Mouse (Mus musculus): ENCODE data around the gene Itm2b. TPM values are rescaled to one million over a fixed set of nuclear protein-coding genes. Genes with fewer than 3 reads are reported as not detected.

Itm2b gene
- polyA plus RNA-seq, 1 experiment from 2014 or later = 659 TPM

- Histone ChIP-seq H3K27me3 (no peaks in the 10 kb centered on the region), H3K27ac (no peak overlapping the region), H3K4me3 (no peak overlapping the region), H3K9me3 (no peaks in the 10 kb centered on the region), H3K4me2 (no peak overlapping the region), H3K9ac (no peak overlapping the region), H3K4me1 (peaks cover 16% of the 10 kb centered on the region), H3K36me3 (no peaks in the 10 kb centered on the region)
- ATAC-seq (ENCODE audit: insufficient number of reproducible peaks, insufficient read depth, low FRiP score, low TSS enrichment, low read depth) = no peak
- 60% methylated on average over 1 of the region's 1 CpGs for WGBS
Measured at GRCm38 (mm10) chr14:73391457-73391856, 6.4 kb upstream of the Itm2b start.

GRCm38 (mm10) chr14:73390196-73390595, 5.1 kb upstream of the Itm2b start:
- peaks cover 16% of the 10 kb centered on the region for H3K4me1 ChIP-seq
- no peak overlapping the region for H3K4me3 ChIP-seq
- WGBS = 93% methylated on average over 2 of the region's 2 CpGs
- H3K27ac ChIP-seq = no peak overlapping the region
- H3K9ac ChIP-seq = no peak overlapping the region
- H3K36me3 ChIP-seq = no peaks in the 10 kb centered on the region
- ATAC-seq (ENCODE audit: insufficient number of reproducible peaks, insufficient read depth, low FRiP score, low TSS enrichment, low read depth) = no peak
- no peaks in the 10 kb centered on the region for H3K27me3 ChIP-seq
- H3K9me3 ChIP-seq = no peaks in the 10 kb centered on the region
- no peak overlapping the region for H3K4me2 ChIP-seq

GRCm38 (mm10) chr14:73389059-73389458, 4.0 kb upstream of the Itm2b start:
- Histone ChIP-seq H3K4me2 (no peak overlapping the region), H3K27ac (peak overlapping the region; percentile 68), H3K36me3 (no peaks in the 10 kb centered on the region), H3K9me3 (no peaks in the 10 kb centered on the region), H3K4me1 (peaks cover 16% of the 10 kb centered on the region), H3K27me3 (no peaks in the 10 kb centered on the region), H3K9ac (no peak overlapping the region), H3K4me3 (no peak overlapping the region)
- no peak for ATAC-seq (ENCODE audit: insufficient number of reproducible peaks, insufficient read depth, low FRiP score, low TSS enrichment, low read depth)
- 67% methylated on average over 7 of the region's 7 CpGs for WGBS

- no peaks in the 10 kb centered on the region for H3K27me3 ChIP-seq
- H3K9me3 ChIP-seq = no peaks in the 10 kb centered on the region
- peaks cover 18% of the 10 kb centered on the region for H3K4me1 ChIP-seq
- ATAC-seq (ENCODE audit: insufficient number of reproducible peaks, insufficient read depth, low FRiP score, low TSS enrichment, low read depth) = no peak
- no peak overlapping the region for H3K4me3 ChIP-seq
- 48% methylated on average over 7 of the region's 7 CpGs for WGBS
- H3K27ac ChIP-seq = peak overlapping the region; percentile 68
- 0 out of 2 replicates have a peak overlapping the region, but pooled peaks have one; percentile 9 for H3K4me2 ChIP-seq
- H3K36me3 ChIP-seq = no peaks in the 10 kb centered on the region
- H3K9ac ChIP-seq = no peak overlapping the region
Measured at GRCm38 (mm10) chr14:73388546-73388945, 3.5 kb upstream of the Itm2b start.

- 0 out of 2 replicates have a peak, but pooled peaks cover 4% of the 10 kb centered on the region for H3K36me3 ChIP-seq
- H3K27ac ChIP-seq = no peak overlapping the region
- WGBS = 81% methylated on average over 5 of the region's 5 CpGs
- no peaks in the 10 kb centered on the region for H3K9me3 ChIP-seq
- H3K27me3 ChIP-seq = no peaks in the 10 kb centered on the region
- H3K4me3 ChIP-seq = no peak overlapping the region
- H3K4me1 ChIP-seq = peaks cover 35% of the 10 kb centered on the region
- ATAC-seq (ENCODE audit: insufficient number of reproducible peaks, insufficient read depth, low FRiP score, low TSS enrichment, low read depth) = no peak
- no peak overlapping the region for H3K9ac ChIP-seq
- H3K4me2 ChIP-seq = no peak overlapping the region
Measured at GRCm38 (mm10) chr14:73386493-73386892, 1.4 kb upstream of the Itm2b start.

- Histone ChIP-seq H3K4me2 (peak overlapping the region; percentile 69), H3K27me3 (no peaks in the 10 kb centered on the region), H3K9me3 (no peaks in the 10 kb centered on the region), H3K4me1 (peaks cover 41% of the 10 kb centered on the region), H3K36me3 (0 out of 2 replicates have a peak, but pooled peaks cover 7% of the 10 kb centered on the region), H3K4me3 (peak overlapping the region; percentile 96), H3K27ac (peak overlapping the region; percentile 98), H3K9ac (0 out of 2 replicates have a peak overlapping the region, but pooled peaks have one; percentile 99)
- WGBS = 68% methylated on average over 2 of the region's 2 CpGs
- no peak for ATAC-seq (ENCODE audit: insufficient number of reproducible peaks, insufficient read depth, low FRiP score, low TSS enrichment, low read depth)
Measured at GRCm38 (mm10) chr14:73385720-73386374, 758 bp upstream of the Itm2b start.

GRCm38 (mm10) chr14:73384546-73384912, 560 bp downstream of the Itm2b start:
- peak overlapping the region; percentile 99 for H3K9ac ChIP-seq
- peaks cover 14% of the 10 kb centered on the region for H3K36me3 ChIP-seq
- peak overlapping the region; percentile 69 for H3K4me2 ChIP-seq
- H3K27ac ChIP-seq = peak overlapping the region; percentile 98
- H3K4me3 ChIP-seq = peak overlapping the region; percentile 96
- no peaks in the 10 kb centered on the region for H3K27me3 ChIP-seq
- H3K4me1 ChIP-seq = peaks cover 41% of the 10 kb centered on the region
- H3K9me3 ChIP-seq = no peaks in the 10 kb centered on the region
- no peak for ATAC-seq (ENCODE audit: insufficient number of reproducible peaks, insufficient read depth, low FRiP score, low TSS enrichment, low read depth)
- 2% methylated on average over 13 of the region's 13 CpGs for WGBS

GRCm38 (mm10) chr14:73383746-73384145, 1.3 kb downstream of the Itm2b start:
- Histone ChIP-seq H3K9me3 (no peaks in the 10 kb centered on the region), H3K4me2 (peak overlapping the region; percentile 69), H3K4me3 (peak overlapping the region; percentile 96), H3K27me3 (no peaks in the 10 kb centered on the region), H3K4me1 (peaks cover 33% of the 10 kb centered on the region), H3K9ac (no peak overlapping the region), H3K27ac (0 out of 2 replicates have a peak overlapping the region, but pooled peaks have one; percentile 98), H3K36me3 (peaks cover 16% of the 10 kb centered on the region)
- ATAC-seq (ENCODE audit: insufficient number of reproducible peaks, insufficient read depth, low FRiP score, low TSS enrichment, low read depth) = no peak
- 29% methylated on average over 2 of the region's 2 CpGs for WGBS

GRCm38 (mm10) chr14:73382699-73383098, 2.4 kb downstream of the Itm2b start:
- Histone ChIP-seq H3K9me3 (no peaks in the 10 kb centered on the region), H3K27me3 (no peaks in the 10 kb centered on the region), H3K4me3 (peak overlapping the region; percentile 96), H3K36me3 (peaks cover 27% of the 10 kb centered on the region), H3K4me2 (peak overlapping the region; percentile 69), H3K4me1 (peaks cover 25% of the 10 kb centered on the region), H3K27ac (no peak overlapping the region), H3K9ac (peak overlapping the region; percentile 55; the same call in 1 of the 2 replicates)
- WGBS = 27% methylated on average over 9 of the region's 9 CpGs
- no peak for ATAC-seq (ENCODE audit: insufficient number of reproducible peaks, insufficient read depth, low FRiP score, low TSS enrichment, low read depth)

- Histone ChIP-seq H3K9ac (no peak overlapping the region), H3K9me3 (no peaks in the 10 kb centered on the region), H3K4me1 (peaks cover 30% of the 10 kb centered on the region), H3K27ac (no peak overlapping the region), H3K4me3 (no peak overlapping the region), H3K4me2 (peak overlapping the region; percentile 36), H3K27me3 (no peaks in the 10 kb centered on the region), H3K36me3 (peaks cover 36% of the 10 kb centered on the region)
- 62% methylated on average over 4 of the region's 4 CpGs for WGBS
- no peak for ATAC-seq (ENCODE audit: insufficient number of reproducible peaks, insufficient read depth, low FRiP score, low TSS enrichment, low read depth)
Measured at GRCm38 (mm10) chr14:73381559-73381958, 3.5 kb downstream of the Itm2b start.

GRCm38 (mm10) chr14:73377804-73378203, 7.3 kb downstream of the Itm2b start:
- WGBS = 81% methylated on average over 6 of the region's 6 CpGs
- Histone ChIP-seq H3K36me3 (peaks cover 36% of the 10 kb centered on the region), H3K27ac (no peak overlapping the region), H3K4me1 (peaks cover 39% of the 10 kb centered on the region), H3K27me3 (no peaks in the 10 kb centered on the region), H3K4me2 (no peak overlapping the region), H3K9ac (no peak overlapping the region), H3K4me3 (no peak overlapping the region), H3K9me3 (no peaks in the 10 kb centered on the region)
- ATAC-seq (ENCODE audit: insufficient number of reproducible peaks, insufficient read depth, low FRiP score, low TSS enrichment, low read depth) = no peak

- no peak overlapping the region for H3K27ac ChIP-seq
Measured at GRCm38 (mm10) chr14:73376920-73377319, 8.2 kb downstream of the Itm2b start.

More at GRCm38 (mm10) chr14:73376920-73377319, 8.2 kb downstream of the Itm2b start:
- H3K9me3 ChIP-seq = no peaks in the 10 kb centered on the region
- peaks cover 38% of the 10 kb centered on the region for H3K4me1 ChIP-seq
- no peaks in the 10 kb centered on the region for H3K27me3 ChIP-seq
- 0 out of 2 replicates have a peak overlapping the region, but pooled peaks have one; percentile 40 for H3K9ac ChIP-seq
- no peak overlapping the region for H3K4me2 ChIP-seq
- WGBS = 83% methylated on average over 6 of the region's 6 CpGs
- H3K36me3 ChIP-seq = peaks cover 36% of the 10 kb centered on the region
- ATAC-seq (ENCODE audit: insufficient number of reproducible peaks, insufficient read depth, low FRiP score, low TSS enrichment, low read depth) = no peak
- H3K4me3 ChIP-seq = no peak overlapping the region
